Mouse (Mus musculus): ENCODE data around the gene Kctd11. TPM values are rescaled to one million over a fixed set of nuclear protein-coding genes. Genes with fewer than 3 reads are reported as not detected.
"Not testable (repeated sequence)": the region's sequence is repeated elsewhere in the genome, so short reads cannot be mapped to it uniquely, and the experiment has no call there.

Kctd11 gene
- polyA plus RNA-seq (2015; fragmentation: Nextera tagmentation; extraction: Ambion mirVana), result 9.4 and 10.1 TPM in 2 replicates

- peak; percentile 92 for ATAC-seq (replicated peaks; ENCODE audit: low FRiP score)
- H3K9me3 ChIP-seq (replicated peaks), result no peaks in the 10 kb centered on the region
- H3K4me2 ChIP-seq, result peak within 1 kb of the TSS; percentile 80
- peaks cover 64% of the 10 kb centered on the region for H3K4me1 ChIP-seq
- H3K9ac ChIP-seq, result peak within 1 kb of the TSS; percentile 69
- H3K27me3 ChIP-seq, result no peaks in the 10 kb centered on the region
- H3K36me3 ChIP-seq, result no peaks in the 10 kb centered on the region
- under 1% methylated on average over 46 of the region's 46 CpGs for WGBS
- peak within 1 kb of the TSS; percentile 63 for H3K4me3 ChIP-seq (replicated peaks)
- peak within 1 kb of the TSS; percentile 97 for H3K27ac ChIP-seq
Measured at GRCm38 (mm10) chr11:69880853-69881603, at the start of gene Kctd11. Kctd11 (minus strand) TSS chr11:69881406.

GRCm38 (mm10) chr11:69930176-69930575, 49.0 kb upstream of the Kctd11 start:
- H3K9ac ChIP-seq; H3K4me3 ChIP-seq (replicated peaks); H3K27ac ChIP-seq; H3K9me3 ChIP-seq (replicated peaks); H3K4me2 ChIP-seq; H3K36me3 ChIP-seq; ATAC-seq (replicated peaks; ENCODE audit: low FRiP score); H3K27me3 ChIP-seq: not testable (repeated sequence)
- H3K4me1 ChIP-seq, result peaks cover 12% of the 10 kb centered on the region
- WGBS, result 89% methylated on average over 8 of the region's 8 CpGs

- H3K9me3 ChIP-seq (replicated peaks), result no peaks in the 10 kb centered on the region
- H3K9ac ChIP-seq, result no peak overlapping the region
- peaks cover 2% of the 10 kb centered on the region; the same call in 1 of the 2 replicates for H3K27me3 ChIP-seq
- no peak overlapping the region for H3K4me3 ChIP-seq (replicated peaks)
- no peak overlapping the region for H3K27ac ChIP-seq
- peaks cover 8% of the 10 kb centered on the region for H3K4me1 ChIP-seq
- H3K4me2 ChIP-seq, result no peak overlapping the region
- 77% methylated on average over 4 of the region's 4 CpGs for WGBS
- no peak for ATAC-seq (replicated peaks; ENCODE audit: low FRiP score)
- H3K36me3 ChIP-seq, result no peaks in the 10 kb centered on the region
Measured at GRCm38 (mm10) chr11:69929712-69930111, 48.5 kb upstream of the Kctd11 start.

- Histone ChIP-seq H3K27ac (no peak overlapping the region), H3K36me3 (no peaks in the 10 kb centered on the region), H3K9me3 (replicated peaks) (no peaks in the 10 kb centered on the region), H3K4me1 (peaks cover 4% of the 10 kb centered on the region; the same call in 1 of the 2 replicates), H3K4me2 (no peak overlapping the region), H3K4me3 (replicated peaks) (no peak overlapping the region), H3K9ac (no peak overlapping the region), H3K27me3 (no peaks in the 10 kb centered on the region)
- 98% methylated on average over 2 of the region's 2 CpGs for WGBS
- peak; percentile 52; the same call in 1 of the 2 replicates for ATAC-seq (replicated peaks; ENCODE audit: low FRiP score)
Measured at GRCm38 (mm10) chr11:69927501-69927900, 46.3 kb upstream of the Kctd11 start.

GRCm38 (mm10) chr11:69922796-69923195, 41.6 kb upstream of the Kctd11 start:
- no peak for ATAC-seq (replicated peaks; ENCODE audit: low FRiP score)
- Histone ChIP-seq H3K4me2 (peak overlapping the region; percentile 89), H3K27ac (peak overlapping the region; percentile 100; the same call in 1 of the 2 replicates), H3K4me3 (replicated peaks) (no peak overlapping the region; the same call in 1 of the 2 replicates), H3K9ac (no peak overlapping the region), H3K9me3 (replicated peaks) (no peaks in the 10 kb centered on the region), H3K27me3 (no peaks in the 10 kb centered on the region), H3K4me1 (peaks cover 24% of the 10 kb centered on the region), H3K36me3 (peaks cover 14% of the 10 kb centered on the region)
- WGBS, result 58% methylated on average over 3 of the region's 3 CpGs

GRCm38 (mm10) chr11:69922012-69922756, 41.0 kb upstream of the Kctd11 start:
- Histone ChIP-seq H3K27me3 (no peaks in the 10 kb centered on the region), H3K4me2 (peak overlapping the region; percentile 89), H3K4me1 (peaks cover 28% of the 10 kb centered on the region), H3K36me3 (peaks cover 20% of the 10 kb centered on the region), H3K9ac (peak overlapping the region; percentile 69), H3K27ac (peak overlapping the region; percentile 100), H3K4me3 (replicated peaks) (peak overlapping the region; percentile 76), H3K9me3 (replicated peaks) (no peaks in the 10 kb centered on the region)
- WGBS, result 2% methylated on average over 12 of the region's 12 CpGs
- no peak for ATAC-seq (replicated peaks; ENCODE audit: low FRiP score)

- Histone ChIP-seq H3K9me3 (replicated peaks) (no peaks in the 10 kb centered on the region), H3K4me2 (peak within 1 kb of the TSS; percentile 89), H3K9ac (peak within 1 kb of the TSS; percentile 96), H3K4me3 (replicated peaks) (peak within 1 kb of the TSS; percentile 76), H3K36me3 (peaks cover 28% of the 10 kb centered on the region), H3K4me1 (peaks cover 33% of the 10 kb centered on the region), H3K27ac (peak within 1 kb of the TSS; percentile 100), H3K27me3 (no peaks in the 10 kb centered on the region)
- peak; percentile 96 for ATAC-seq (replicated peaks; ENCODE audit: low FRiP score)
- WGBS, result under 1% methylated on average over 78 of the region's 78 CpGs
Measured at GRCm38 (mm10) chr11:69921114-69922011, 40.2 kb upstream of the Kctd11 start, which contains the start of gene Eif5a. Eif5a (minus strand) TSS chr11:69921958.

GRCm38 (mm10) chr11:69920266-69921031, 39.2 kb upstream of the Kctd11 start:
- ATAC-seq (replicated peaks; ENCODE audit: low FRiP score), result peak; percentile 9
- Histone ChIP-seq H3K27me3 (no peaks in the 10 kb centered on the region), H3K9ac (peak overlapping the region; percentile 96), H3K4me3 (replicated peaks) (peak overlapping the region; percentile 76), H3K4me1 (peaks cover 42% of the 10 kb centered on the region), H3K36me3 (peaks cover 37% of the 10 kb centered on the region), H3K4me2 (peak overlapping the region; percentile 89), H3K9me3 (replicated peaks) (no peaks in the 10 kb centered on the region), H3K27ac (peak overlapping the region; percentile 100)
- under 1% methylated on average over 64 of the region's 65 CpGs for WGBS

GRCm38 (mm10) chr11:69919661-69920265, 38.6 kb upstream of the Kctd11 start:
- ATAC-seq (replicated peaks; ENCODE audit: low FRiP score), result 0 out of 2 replicates have a peak, but pooled peaks have one; percentile 3

GRCm38 (mm10) chr11:69919053-69919452, 37.8 kb upstream of the Kctd11 start:
- H3K9me3 ChIP-seq (replicated peaks), result no peaks in the 10 kb centered on the region
- H3K27ac ChIP-seq, result peak overlapping the region; percentile 100
- ATAC-seq (replicated peaks; ENCODE audit: low FRiP score), result no peak
- peaks cover 46% of the 10 kb centered on the region for H3K36me3 ChIP-seq
- H3K9ac ChIP-seq, result peak overlapping the region; percentile 96; the same call in 1 of the 2 replicates
- peaks cover 54% of the 10 kb centered on the region for H3K4me1 ChIP-seq
- peak overlapping the region; percentile 89 for H3K4me2 ChIP-seq
- H3K4me3 ChIP-seq (replicated peaks), result peak overlapping the region; percentile 76
- WGBS, result 82% methylated on average over 9 of the region's 9 CpGs
- H3K27me3 ChIP-seq, result no peaks in the 10 kb centered on the region

More at GRCm38 (mm10) chr11:69919661-69920265, 38.6 kb upstream of the Kctd11 start:
- H3K9me3 ChIP-seq (replicated peaks), result no peaks in the 10 kb centered on the region
- peaks cover 49% of the 10 kb centered on the region for H3K4me1 ChIP-seq
- H3K4me3 ChIP-seq (replicated peaks), result peak overlapping the region; percentile 76
- peak overlapping the region; percentile 96 for H3K9ac ChIP-seq
- under 1% methylated on average over 17 of the region's 17 CpGs for WGBS
- peak overlapping the region; percentile 100 for H3K27ac ChIP-seq
- H3K4me2 ChIP-seq, result peak overlapping the region; percentile 89
- peaks cover 44% of the 10 kb centered on the region for H3K36me3 ChIP-seq
- no peaks in the 10 kb centered on the region for H3K27me3 ChIP-seq
